Mouse (Mus musculus) MEL (cell line): ENCODE measurements around the gene Cyth4. TPM values are rescaled to one million over a fixed set of nuclear protein-coding genes. Genes with fewer than 3 reads are reported as not detected.

ENCODE experiments used
- DNase-seq: peaks from one replicate; pipeline ENCODE4 v3.0.0; 2011; ENCODE audit warnings: low read depth, low spot score
- H3K27ac ChIP-seq: 2 replicates; pipeline ENCODE4 v1.5.1; 2012; ENCODE audit warnings: low read depth, mild to moderate bottlenecking, control low read depth, low read length, moderate library complexity; ENCODE audit not compliant: control insufficient read depth
- H3K27me3 ChIP-seq, 2 experiments: fragments of 150-350 bp in 1 of 2; sonication (generic) in 1 of 2; 2 replicates each; pipeline ENCODE4 v1.6.1; 2012; ENCODE audit warnings: low read length in 2 of 2, mild to moderate bottlenecking in 2 of 2, improper control_type of control experiment in 1 of 2, moderate library complexity in 1 of 2; ENCODE audit not compliant: insufficient read depth in 2 of 2, control insufficient read depth in 1 of 2
- H3K36me3 ChIP-seq, 2 experiments: 2 replicates each; pipeline ENCODE4 v1.6.1; 2012 to 2014; ENCODE audit warnings: low read length in 2 of 2, improper control_type of control experiment in 1 of 2, inconsistent platforms in 1 of 2, mild to moderate bottlenecking in 1 of 2; ENCODE audit not compliant: insufficient read depth in 2 of 2, control insufficient read depth in 1 of 2
- H3K4me1 ChIP-seq, 2 experiments: fragments of 150-350 bp in 1 of 2; sonication (generic) in 1 of 2; 2 replicates each; pipeline ENCODE4 v1.6.1; 2012; ENCODE audit warnings: low read length in 2 of 2, improper control_type of control experiment in 1 of 2, mild to moderate bottlenecking in 1 of 2; ENCODE audit not compliant: insufficient read depth in 2 of 2, control insufficient read depth in 1 of 2
- H3K4me3 ChIP-seq, 2 experiments: fragments of 150-350 bp in 1 of 2; sonication (generic) in 1 of 2; 2 replicates each; pipeline ENCODE4 v1.5.1; 2012; ENCODE audit warnings: low read depth in 2 of 2, low read length in 2 of 2, mild to moderate bottlenecking in 2 of 2, moderate library complexity in 2 of 2, control low read depth in 1 of 2, improper control_type of control experiment in 1 of 2; ENCODE audit not compliant: control insufficient read depth in 1 of 2, insufficient read depth in 1 of 2
- H3K79me2 ChIP-seq: 2 replicates; pipeline ENCODE4 v1.6.1; 2012; ENCODE audit warnings: mild to moderate bottlenecking, low read length, moderate library complexity; ENCODE audit not compliant: control insufficient read depth, poor library complexity, insufficient read depth
- H3K9ac ChIP-seq: 2 replicates; pipeline ENCODE4 v1.6.1; 2012; ENCODE audit warnings: low read depth, mild to moderate bottlenecking, control low read depth, low read length, moderate library complexity; ENCODE audit not compliant: control insufficient read depth, poor library complexity, severe bottlenecking
- H3K9me3 ChIP-seq: fragments of 150-350 bp; sonication (generic); replicated peaks from 2 replicates; pipeline ENCODE4 v1.6.1; 2012; ENCODE audit warnings: mild to moderate bottlenecking, low read length, improper control_type of control experiment, moderate library complexity; ENCODE audit not compliant: insufficient read depth
- CHD1 ChIP-seq: IDR thresholded peaks from 2 replicates; pipeline ENCODE4 v1.6.1; 2012; ENCODE audit warnings: low read depth, mild to moderate bottlenecking, inconsistent platforms, low read length, improper control_type of control experiment
- CHD2 ChIP-seq: IDR thresholded peaks from 2 replicates; pipeline ENCODE4 v1.6.1; 2011; ENCODE audit warnings: low read length, improper control_type of control experiment
- E2F4 ChIP-seq: IDR thresholded peaks from 2 replicates; pipeline ENCODE4 v1.6.1; 2011; ENCODE audit warnings: low read depth, low read length, improper control_type of control experiment, borderline replicate concordance
- GABPA ChIP-seq: IDR thresholded peaks from 2 replicates; pipeline ENCODE4 v1.6.1; 2012; ENCODE audit warnings: low read depth, mild to moderate bottlenecking, inconsistent platforms, low read length, improper control_type of control experiment, moderate library complexity
- GATA1 ChIP-seq: IDR thresholded peaks from 2 replicates; pipeline ENCODE4 v1.6.1; 2011; ENCODE audit warnings: low read depth, low read length, improper control_type of control experiment
- MAFK ChIP-seq: IDR thresholded peaks from 2 replicates; pipeline ENCODE4 v1.6.1; 2011; ENCODE audit warnings: low read depth, mild to moderate bottlenecking, low read length, improper control_type of control experiment, borderline replicate concordance
- MAZ ChIP-seq: IDR thresholded peaks from 2 replicates; pipeline ENCODE4 v1.6.1; 2012; ENCODE audit warnings: low read depth, mild to moderate bottlenecking, inconsistent platforms, low read length, improper control_type of control experiment
- MYC ChIP-seq: IDR thresholded peaks from 2 replicates; pipeline ENCODE4 v1.6.1; 2011; ENCODE audit warnings: low read depth, mild to moderate bottlenecking, low read length, improper control_type of control experiment, moderate library complexity
- NELFE ChIP-seq: IDR thresholded peaks from 2 replicates; pipeline ENCODE4 v1.6.1; 2011; ENCODE audit warnings: low read depth, low read length, improper control_type of control experiment
- NRF1 ChIP-seq: IDR thresholded peaks from 2 replicates; pipeline ENCODE4 v1.6.1; 2014; ENCODE audit warnings: low read depth, mild to moderate bottlenecking, inconsistent platforms, low read length, improper control_type of control experiment, moderate library complexity; ENCODE audit not compliant: poor library complexity, insufficient read depth, severe bottlenecking
- RAD21 ChIP-seq: IDR thresholded peaks from 2 replicates; pipeline ENCODE4 v1.6.1; 2011; ENCODE audit warnings: mild to moderate bottlenecking, low read depth, low read length, improper control_type of control experiment
- TCF12 ChIP-seq: IDR thresholded peaks from 2 replicates; pipeline ENCODE4 v1.6.1; 2014; ENCODE audit warnings: low read depth, mild to moderate bottlenecking, inconsistent platforms, low read length, improper control_type of control experiment, moderate library complexity
- USF2 ChIP-seq, 2 experiments: IDR thresholded peaks; 2 replicates each; pipeline ENCODE4 v1.6.1; 2011 to 2012; ENCODE audit warnings: improper control_type of control experiment in 2 of 2, low read length in 2 of 2, borderline replicate concordance in 1 of 2, inconsistent platforms in 1 of 2, low read depth in 1 of 2, mild to moderate bottlenecking in 1 of 2; ENCODE audit not compliant: insufficient read depth in 1 of 2
- ZKSCAN1 ChIP-seq: IDR thresholded peaks from 2 replicates; pipeline ENCODE4 v1.6.1; 2012; ENCODE audit warnings: low read depth, mild to moderate bottlenecking, inconsistent platforms, low read length, improper control_type of control experiment, moderate library complexity
- polyA plus RNA-seq, 2 experiments: library from polyadenylated mRNA; stranded (reverse) in 1 of 2; unstranded in 1 of 2; fragments of >175 nt in 1 of 2; fragments of >200 nt in 1 of 2; gene quantifications; 2 replicates each; pipeline versions ENCODE4 v1.2.1 to v1.2.4; 2012; ENCODE audit warnings: low replicate concordance in 2 of 2, low read depth in 1 of 2; ENCODE audit not compliant: insufficient read length in 2 of 2, insufficient read depth in 1 of 2, missing spikeins in 1 of 2
- total RNA-seq: library from RNA; depleted of rRNA; stranded (reverse); fragments of 300-350 nt; gene quantifications from 2 replicates; pipeline ENCODE4 v1.2.3, GENCODE M21; 2012

Cyth4 gene
- total and polyA plus RNA-seq, 3 experiments: 8.7 to 23.5 TPM; not detected in 1

DNA sequence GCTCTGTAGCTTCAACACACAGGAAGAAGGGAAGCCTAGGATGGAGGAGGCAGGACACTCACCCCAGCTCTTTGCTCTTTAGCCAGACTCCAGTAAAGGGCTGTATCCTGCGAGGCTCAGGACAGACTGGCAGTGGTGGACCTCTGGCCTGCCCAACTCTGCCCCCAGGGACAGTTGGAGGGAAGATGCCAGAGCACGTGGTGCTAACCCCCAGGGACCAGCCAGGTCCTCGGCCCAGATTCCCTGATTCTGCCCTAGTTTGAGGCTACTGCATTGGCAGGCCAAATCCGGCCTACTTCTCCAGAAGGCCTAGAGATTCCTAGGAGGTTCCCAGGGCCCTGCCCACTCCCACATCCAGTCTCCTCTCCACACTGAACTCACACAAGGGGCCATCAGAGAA is 50.9 kb downstream of the Cyth4 start:
- H3K4me1 ChIP-seq: no peaks in the 10 kb centered on the region
- H3K36me3 ChIP-seq: no peaks in the 10 kb centered on the region
- DNase-seq: no peak
- no peak overlapping the region for H3K9ac ChIP-seq
- no peak overlapping the region for H3K27ac ChIP-seq
- peaks cover 2 to 10% of the 10 kb centered on the region in 2 experiments; a peak in 3 of 4 replicates for H3K27me3 ChIP-seq
- TF ChIP-seq GATA1: no peak
- no peak for TF ChIP-seq USF2 (IDR thresholded peaks at IDR 0.05; ENCODE audit: borderline replicate concordance in 1 of 2, insufficient read depth in 1 of 2, low read depth in 1 of 2, low read length in 2 of 2)
- TF ChIP-seq RAD21: no peak
- no peak for TF ChIP-seq NRF1
- TF ChIP-seq E2F4: no peak
- TF ChIP-seq GABPA: no peak
- no peak for TF ChIP-seq MAFK
- TF ChIP-seq ZKSCAN1: no peak
- H3K79me2 ChIP-seq: no peaks in the 10 kb centered on the region
- H3K4me3 ChIP-seq: no peak overlapping the region
- H3K9me3 ChIP-seq: no peaks in the 10 kb centered on the region

DNA sequence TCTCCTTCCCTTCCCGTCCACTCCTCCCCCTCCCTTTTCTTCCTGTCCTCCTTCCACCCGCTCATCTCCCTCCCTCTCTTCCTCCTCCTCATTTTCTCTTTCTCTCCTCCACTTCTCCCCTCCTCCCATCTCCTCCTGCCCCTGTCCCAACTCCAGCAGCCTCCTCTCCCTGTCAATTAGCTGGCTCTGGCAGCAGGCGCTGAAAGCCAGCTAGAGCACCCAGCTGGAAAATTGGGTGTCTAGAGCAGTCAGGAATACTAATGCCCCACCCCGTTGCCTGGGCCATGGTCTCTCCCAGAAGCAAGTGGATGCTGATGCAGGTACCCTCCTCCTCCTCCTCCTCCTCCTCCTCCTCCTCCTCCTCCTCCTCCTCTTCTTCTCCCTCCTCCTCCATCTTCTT is 54.3 kb downstream of the Cyth4 start:
- Histone ChIP-seq H3K4me3 (no peak overlapping the region), H3K36me3 (no peaks in the 10 kb centered on the region), H3K27ac (no peak overlapping the region), H3K27me3 (peaks cover 2 to 12% of the 10 kb centered on the region in 2 experiments; a peak in 3 of 4 replicates), H3K79me2 (no peaks in the 10 kb centered on the region), H3K4me1 (no peaks in the 10 kb centered on the region), H3K9ac (no peak overlapping the region), H3K9me3 (no peaks in the 10 kb centered on the region)
- no peak for TF ChIP-seq CHD1
- no peak for TF ChIP-seq MAZ
- no peak for DNase-seq

GRCm38 (mm10) chr15:78664268-78664667 is 67.4 kb downstream of the Cyth4 start:
- Histone ChIP-seq H3K4me1 (no peaks in the 10 kb centered on the region), H3K36me3 (no peaks in the 10 kb centered on the region), H3K79me2 (no peaks in the 10 kb centered on the region), H3K9me3 (no peaks in the 10 kb centered on the region), H3K9ac (no peak overlapping the region), H3K27ac (no peak overlapping the region), H3K27me3 (peaks cover 0 to 1% of the 10 kb centered on the region in 2 experiments; a peak in 1 of 4 replicates), H3K4me3 (no peak overlapping the region)
- TF ChIP-seq ZKSCAN1 (no peak), NELFE (no peak), TCF12 (no peak), CHD2 (no peak), MYC (no peak)
- DNase-seq: no peak
